Mouse (Mus musculus) C2C12 (cell line): ENCODE results near the gene Dop1b.

Source experiments
- CEBPB ChIP-seq: IDR thresholded peaks from one replicate; pipeline ENCODE4 v1.6.1; 2011; ENCODE audit warnings: low read depth, mild to moderate bottlenecking, control low read depth, moderate library complexity
- CTCF ChIP-seq: IDR thresholded peaks from one replicate; pipeline ENCODE4 v1.5.1; 2011; ENCODE audit not compliant: control insufficient read depth, insufficient read depth, insufficient read length
- MYOD1 ChIP-seq: IDR thresholded peaks from one replicate; pipeline ENCODE4 v1.6.1; 2011; ENCODE audit warnings: low read depth; ENCODE audit not compliant: control insufficient read depth, insufficient read length
- USF1 ChIP-seq: IDR thresholded peaks from one replicate; pipeline ENCODE4 v1.6.1; 2011; ENCODE audit warnings: low read depth, mild to moderate bottlenecking, control low read depth, moderate library complexity

DNA sequence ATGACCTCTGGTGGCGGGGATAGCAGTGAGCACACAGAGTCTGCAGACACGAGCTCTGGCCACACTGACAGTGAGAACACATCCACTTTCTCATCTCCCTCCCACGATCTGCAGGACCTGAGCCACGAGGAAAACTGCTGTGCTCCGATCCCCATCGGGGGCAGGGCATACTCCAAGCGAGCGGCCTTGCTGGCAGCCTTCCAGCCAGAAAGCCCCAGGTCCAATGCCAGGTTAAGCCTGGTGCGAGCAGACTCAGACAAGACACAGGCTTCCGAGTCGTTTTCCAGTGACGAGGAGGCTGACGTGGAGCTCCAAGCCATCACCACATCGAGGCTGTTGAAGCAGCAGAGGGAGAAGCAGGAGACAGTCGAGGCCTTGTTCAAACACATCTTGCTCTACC, 57.9 kb downstream of the Dop1b start:
- TF ChIP-seq CTCF, result no peak
- TF ChIP-seq USF1, result no peak
- TF ChIP-seq MYOD1, result no peak
- TF ChIP-seq CEBPB, result no peak
